Mouse (Mus musculus) lung, embryonic 14.5 days (tissue): ENCODE data around the gene Slc4a11. TPM values are rescaled to one million over a fixed set of nuclear protein-coding genes. Genes with fewer than 3 reads are reported as not detected.

Source experiments
- ATAC-seq: fragments of 200-750 bp; cut with Nextera tagmentation; 2 replicates; pipeline ENCODE4 v1.8.0; 2017; ENCODE audit warnings: mild to moderate bottlenecking, moderate TSS enrichment, moderate library complexity; ENCODE audit not compliant: insufficient read depth
- DNase-seq: peaks from one replicate; pipeline ENCODE4 v3.0.0-alpha.2; 2015
- H3K27ac ChIP-seq: fragments of 300-500 bp; sonication (generic); 2 replicates; pipeline ENCODE4 v1.5.1; 2014; ENCODE audit warnings: low read depth, mild to moderate bottlenecking, moderate library complexity
- H3K27me3 ChIP-seq: fragments of 300-500 bp; sonication (generic); 2 replicates; pipeline ENCODE4 v1.6.1; 2014; ENCODE audit warnings: low read length, control low read depth; ENCODE audit not compliant: insufficient read depth
- H3K36me3 ChIP-seq: fragments of 300-500 bp; sonication (generic); 2 replicates; pipeline ENCODE4 v1.6.1; 2014; ENCODE audit warnings: control low read depth; ENCODE audit not compliant: insufficient read depth
- H3K4me1 ChIP-seq: fragments of 300-500 bp; sonication (generic); 2 replicates; pipeline ENCODE4 v1.6.1; 2014; ENCODE audit warnings: antibody characterized with exemption, control low read depth; ENCODE audit not compliant: insufficient read depth
- H3K4me2 ChIP-seq: fragments of 300-500 bp; sonication (generic); 2 replicates; pipeline ENCODE4 v1.6.1; 2014; ENCODE audit warnings: mild to moderate bottlenecking
- H3K4me3 ChIP-seq: fragments of 300-500 bp; sonication (generic); 2 replicates; pipeline ENCODE4 v1.5.1; 2014; ENCODE audit warnings: low read depth, low read length
- H3K9ac ChIP-seq: fragments of 300-500 bp; sonication (generic); 2 replicates; pipeline ENCODE4 v1.6.1; 2014
- H3K9me3 ChIP-seq: fragments of 300-500 bp; sonication (generic); 2 replicates; pipeline ENCODE4 v1.6.1; 2016; ENCODE audit warnings: low read depth, low read length, control low read depth
- CTCF ChIP-seq: IDR thresholded peaks from 2 replicates; pipeline ENCODE4 v1.5.1; 2016; ENCODE audit warnings: antibody characterized with exemption, low read depth
- WGBS: fragments of 180-500 bp; shearing (Covaris S2); extraction: QIAGEN DNeasy Blood & Tissue Kit; methylation state at CpG from one replicate; pipeline ENCODE4 v1.1.7; 2014; 5-methylcytosine and 5-hydroxymethylcytosine counted together
- polyA plus RNA-seq: library from polyadenylated mRNA; unstranded; fragments of >200 nt; fragmentation: Nextera tagmentation; extraction: Ambion mirVana; gene quantifications from 2 replicates; pipeline ENCODE4 v1.2.1, GENCODE M21; 2014

The Slc4a11 gene
- polyA plus RNA-seq: 0.68 and 0.78 TPM in 2 replicates

DNA sequence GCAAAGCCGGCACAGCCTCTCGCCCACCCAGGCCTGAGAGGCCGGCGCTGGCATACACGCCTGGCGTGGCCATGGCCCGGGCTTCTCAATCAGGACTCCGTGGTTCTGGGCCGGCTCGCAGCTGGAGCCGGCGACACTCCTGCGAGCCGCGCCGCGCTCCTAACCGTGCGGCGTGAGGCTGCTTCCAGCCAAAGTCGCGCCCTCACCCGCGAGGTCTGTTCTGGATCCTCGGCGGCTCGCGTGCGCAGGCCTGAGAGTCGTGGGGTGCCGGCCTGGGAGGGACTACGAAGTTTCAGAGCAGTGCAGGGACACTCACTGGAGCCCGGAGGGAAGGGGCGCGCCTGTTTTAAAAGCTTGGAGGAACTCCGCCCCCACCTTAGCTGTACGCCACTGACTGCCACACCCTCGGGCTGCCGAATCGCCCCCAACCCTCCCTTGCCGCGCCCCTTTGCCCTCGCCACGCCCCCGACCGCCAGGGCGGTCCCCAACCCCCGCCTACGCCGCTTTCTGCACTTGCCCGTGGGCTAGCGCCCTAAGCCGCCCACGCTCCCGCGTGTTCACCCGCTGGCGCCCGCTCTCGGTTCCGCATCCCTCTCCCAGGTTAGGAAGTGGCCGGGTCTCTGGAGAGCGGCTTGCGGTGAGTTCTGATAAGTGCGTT, at the start of gene Slc4a11:
TSS of gene Slc4a11 (minus strand) at position 367 of the 658 bp plus-strand sequence.
- no peaks in the 10 kb centered on the region for H3K9me3 ChIP-seq
- no peaks in the 10 kb centered on the region for H3K4me1 ChIP-seq
- TF ChIP-seq CTCF: no peak
- no peak within 1 kb of the TSS for H3K27ac ChIP-seq
- H3K36me3 ChIP-seq: no peaks in the 10 kb centered on the region
- H3K27me3 ChIP-seq: peaks cover 41% of the 10 kb centered on the region
- DNase-seq: peak; percentile 65
- WGBS: under 1% methylated on average over 65 of the region's 65 CpGs
- peak; percentile 84 for ATAC-seq
- peak within 1 kb of the TSS; percentile 100 for H3K4me2 ChIP-seq
- peak within 1 kb of the TSS; percentile 50 for H3K9ac ChIP-seq
- peak within 1 kb of the TSS; percentile 58 for H3K4me3 ChIP-seq

DNA sequence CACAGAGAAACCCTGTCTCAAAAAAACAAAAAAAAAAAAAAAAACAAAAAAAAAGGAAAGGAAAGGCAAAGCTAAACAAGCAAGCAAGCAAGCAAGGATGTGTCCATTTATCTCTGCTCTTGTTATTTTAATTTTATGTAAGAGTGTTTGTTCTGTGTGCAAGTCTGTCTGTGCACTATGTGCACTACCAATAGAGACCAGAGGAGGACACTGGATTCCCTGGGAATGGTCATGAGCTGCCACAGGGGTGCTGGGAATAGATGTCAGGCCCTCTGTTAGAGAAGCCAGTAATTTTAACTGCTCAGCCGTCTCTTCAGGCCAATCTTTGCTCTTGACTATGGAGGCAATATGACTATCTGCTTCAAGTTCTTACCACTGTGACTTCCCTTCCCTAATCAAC, 46.3 kb upstream of the Slc4a11 start:
- Histone ChIP-seq H3K36me3 (peaks cover 52% of the 10 kb centered on the region), H3K4me2 (no peak overlapping the region), H3K9me3 (no peaks in the 10 kb centered on the region), H3K4me3 (no peak overlapping the region), H3K27me3 (no peaks in the 10 kb centered on the region), H3K9ac (no peak overlapping the region), H3K4me1 (no peaks in the 10 kb centered on the region), H3K27ac (no peak overlapping the region)
- no peak for TF ChIP-seq CTCF
- DNase-seq (no peak), ATAC-seq (no peak)
- WGBS: 88% methylated on average over 1 of the region's 1 CpGs

DNA sequence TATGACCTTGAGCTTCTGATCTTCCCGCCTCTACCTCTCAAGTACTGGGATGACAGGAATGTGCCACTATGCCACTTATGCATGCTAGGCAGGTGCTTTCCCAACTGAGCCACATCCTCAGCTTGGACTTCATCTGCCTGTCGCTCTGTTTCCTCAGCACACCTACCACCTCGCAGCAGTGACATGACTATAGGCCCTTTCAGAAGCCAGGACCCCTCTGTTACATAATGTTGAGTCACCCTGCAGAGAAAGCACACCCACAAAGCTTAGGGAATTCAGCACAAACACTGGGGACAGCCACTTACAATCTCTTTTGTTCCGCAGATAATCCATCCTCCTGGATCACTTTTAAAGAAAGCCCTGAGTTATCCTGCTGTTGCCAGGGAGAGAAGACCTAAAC, 42.8 kb upstream of the Slc4a11 start:
- no peak for TF ChIP-seq CTCF
- Histone ChIP-seq H3K4me1 (no peaks in the 10 kb centered on the region), H3K9me3 (no peaks in the 10 kb centered on the region), H3K9ac (no peak overlapping the region), H3K4me2 (no peak overlapping the region), H3K27me3 (no peaks in the 10 kb centered on the region), H3K4me3 (no peak overlapping the region), H3K27ac (no peak overlapping the region), H3K36me3 (peaks cover 50% of the 10 kb centered on the region)
- DNase-seq (no peak), ATAC-seq (no peak)
- WGBS: 69% methylated on average over 4 of the region's 4 CpGs

DNA sequence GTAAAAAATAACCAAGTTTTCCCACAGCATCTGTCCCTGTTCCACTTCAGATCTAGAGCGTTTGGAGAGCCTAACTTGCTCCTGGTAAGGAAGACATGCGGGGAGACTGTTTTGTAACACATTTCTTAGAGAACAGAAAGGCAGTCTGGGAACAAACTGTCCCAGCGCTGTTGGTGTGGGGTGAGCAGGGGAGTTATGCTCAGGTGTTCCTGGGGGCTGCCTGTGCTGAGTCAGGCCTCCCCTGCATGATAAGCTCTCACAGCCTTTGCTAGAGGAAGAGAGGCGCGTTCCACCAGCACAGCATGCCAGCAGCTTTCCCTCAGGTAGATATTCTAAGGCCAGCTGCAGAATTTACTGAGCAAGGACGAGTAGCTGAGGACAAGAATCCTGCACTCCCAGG, 40.7 kb upstream of the Slc4a11 start:
- no peak overlapping the region for H3K4me2 ChIP-seq
- no peaks in the 10 kb centered on the region for H3K9me3 ChIP-seq
- H3K4me1 ChIP-seq: no peaks in the 10 kb centered on the region
- DNase-seq (no peak), ATAC-seq (no peak)
- no peak for TF ChIP-seq CTCF
- H3K36me3 ChIP-seq: peaks cover 51% of the 10 kb centered on the region
- 72% methylated on average over 6 of the region's 6 CpGs for WGBS
- no peaks in the 10 kb centered on the region for H3K27me3 ChIP-seq
- H3K27ac ChIP-seq: no peak overlapping the region
- H3K9ac ChIP-seq: no peak overlapping the region
- no peak overlapping the region for H3K4me3 ChIP-seq

DNA sequence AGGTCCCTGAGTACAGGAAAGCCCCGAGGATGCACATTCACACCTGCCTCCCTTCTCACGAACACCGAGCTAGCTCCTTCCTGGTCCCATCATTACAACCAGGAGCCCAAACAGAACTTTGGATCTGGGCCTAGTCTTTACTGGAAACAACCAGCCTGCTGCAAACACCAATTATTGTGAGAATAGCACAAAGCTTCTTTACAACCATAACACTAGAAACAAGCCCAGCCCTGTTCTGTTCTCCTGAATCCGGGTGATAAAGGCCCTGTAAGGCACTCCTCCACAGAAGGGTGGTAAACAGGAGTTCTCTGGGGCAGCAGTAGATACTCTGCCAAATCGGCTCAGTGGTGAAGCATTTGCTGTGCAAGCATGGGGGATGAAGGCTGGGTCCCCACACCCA, 38.0 kb upstream of the Slc4a11 start:
- Histone ChIP-seq H3K27ac (no peak overlapping the region), H3K36me3 (peaks cover 58% of the 10 kb centered on the region), H3K9ac (no peak overlapping the region), H3K4me3 (no peak overlapping the region), H3K9me3 (no peaks in the 10 kb centered on the region), H3K27me3 (no peaks in the 10 kb centered on the region), H3K4me2 (no peak overlapping the region), H3K4me1 (no peaks in the 10 kb centered on the region)
- WGBS: 83% methylated on average over 5 of the region's 5 CpGs
- TF ChIP-seq CTCF: no peak
- ATAC-seq (no peak), DNase-seq (no peak)

DNA sequence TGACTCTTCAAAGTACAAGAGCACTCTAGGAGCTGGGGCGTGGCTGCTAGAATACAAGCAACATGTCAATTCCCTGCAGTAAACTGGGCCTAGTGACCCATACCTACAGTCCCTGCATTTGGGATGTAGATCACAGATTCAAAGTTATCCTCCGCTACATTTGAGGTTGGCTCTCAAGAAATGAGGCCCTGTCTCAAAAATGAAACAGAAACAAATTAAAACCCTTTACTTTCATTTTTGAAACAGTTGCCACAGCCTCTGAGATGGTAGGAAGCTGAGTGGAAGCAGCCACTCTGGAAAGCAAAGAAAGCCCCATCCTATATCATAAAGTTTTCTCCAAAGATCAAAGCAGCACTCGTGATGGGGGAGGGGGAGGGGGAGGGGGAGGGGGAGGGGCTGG, 36.1 kb upstream of the Slc4a11 start:
- Histone ChIP-seq H3K36me3 (peaks cover 57% of the 10 kb centered on the region), H3K4me1 (no peaks in the 10 kb centered on the region), H3K9ac (no peak overlapping the region), H3K4me3 (no peak overlapping the region), H3K27ac (no peak overlapping the region), H3K4me2 (no peak overlapping the region), H3K9me3 (no peaks in the 10 kb centered on the region), H3K27me3 (no peaks in the 10 kb centered on the region)
- no peak for TF ChIP-seq CTCF
- DNase-seq (no peak), ATAC-seq (no peak)
- 84% methylated on average over 3 of the region's 3 CpGs for WGBS

DNA sequence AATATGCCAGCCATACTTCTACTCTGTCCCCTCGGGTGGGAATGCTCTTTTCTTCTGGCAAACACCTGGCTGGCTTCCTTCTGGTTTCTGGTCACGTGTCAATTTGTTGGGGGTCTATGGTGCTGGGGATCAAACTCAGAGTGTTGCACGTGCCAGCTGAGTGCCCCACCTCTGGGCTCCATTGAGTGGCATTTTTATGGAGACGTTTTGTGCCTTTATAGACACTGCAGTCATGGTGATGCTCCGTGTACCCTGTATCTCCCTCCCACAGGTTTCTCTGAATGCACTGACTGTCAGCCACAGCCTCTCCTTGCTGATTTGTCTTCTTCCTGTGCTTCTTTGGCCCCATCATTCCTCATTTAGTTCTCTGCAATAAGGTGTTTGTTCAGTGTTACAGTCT, 34.5 kb upstream of the Slc4a11 start:
- Histone ChIP-seq H3K27me3 (no peaks in the 10 kb centered on the region), H3K4me1 (no peaks in the 10 kb centered on the region), H3K9me3 (no peaks in the 10 kb centered on the region), H3K4me3 (no peak overlapping the region), H3K9ac (no peak overlapping the region), H3K27ac (no peak overlapping the region), H3K36me3 (peaks cover 65% of the 10 kb centered on the region), H3K4me2 (no peak overlapping the region)
- WGBS: 65% methylated on average over 5 of the region's 5 CpGs
- ATAC-seq (no peak), DNase-seq (no peak)
- TF ChIP-seq CTCF: no peak

DNA sequence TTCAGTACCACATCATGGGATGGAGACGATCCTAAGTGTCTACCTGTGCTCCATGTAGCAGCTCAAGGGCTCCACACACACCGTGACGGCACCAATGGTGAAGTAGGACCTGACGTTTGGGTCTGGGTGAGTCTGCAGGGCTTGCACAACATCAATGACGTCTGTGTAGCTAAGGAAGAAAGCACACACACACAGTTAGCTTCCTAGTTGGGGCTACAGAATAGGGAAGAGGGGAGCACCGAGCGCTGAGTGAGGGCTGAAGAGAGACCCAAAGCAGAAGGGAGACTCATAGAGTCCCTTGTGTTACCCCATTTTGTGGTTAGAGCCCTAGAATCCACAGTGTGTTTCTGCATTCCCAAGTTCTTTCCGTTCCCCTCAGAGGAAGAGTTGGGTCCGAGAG, 33.4 kb upstream of the Slc4a11 start:
- no peak overlapping the region for H3K4me3 ChIP-seq
- no peaks in the 10 kb centered on the region for H3K4me1 ChIP-seq
- ATAC-seq: no peak
- H3K9me3 ChIP-seq: no peaks in the 10 kb centered on the region
- TF ChIP-seq CTCF: no peak
- no peak for DNase-seq
- peaks cover 64% of the 10 kb centered on the region for H3K36me3 ChIP-seq
- no peak overlapping the region for H3K9ac ChIP-seq
- no peak overlapping the region for H3K4me2 ChIP-seq
- WGBS: 82% methylated on average over 9 of the region's 9 CpGs
- H3K27ac ChIP-seq: no peak overlapping the region
- H3K27me3 ChIP-seq: no peaks in the 10 kb centered on the region
